Mouse (Mus musculus) embryonic fibroblast, embryonic 13.5 days (primary cell): ENCODE results near the gene Cryl1.
A peak's percentile ranks its signal among the peaks of the same experiment; 100 is the strongest.

Experiments used
- CTCF ChIP-seq: IDR thresholded peaks from 2 replicates; pipeline ENCODE4 v1.5.1; 2011; ENCODE audit warnings: mild to moderate bottlenecking, control low read depth, low read length, moderate library complexity, borderline replicate concordance; ENCODE audit not compliant: insufficient read depth
- POLR2A ChIP-seq: IDR thresholded peaks from 2 replicates; pipeline ENCODE4 v1.6.1; 2011; ENCODE audit warnings: low read depth, mild to moderate bottlenecking, control low read depth, low read length, moderate library complexity

DNA sequence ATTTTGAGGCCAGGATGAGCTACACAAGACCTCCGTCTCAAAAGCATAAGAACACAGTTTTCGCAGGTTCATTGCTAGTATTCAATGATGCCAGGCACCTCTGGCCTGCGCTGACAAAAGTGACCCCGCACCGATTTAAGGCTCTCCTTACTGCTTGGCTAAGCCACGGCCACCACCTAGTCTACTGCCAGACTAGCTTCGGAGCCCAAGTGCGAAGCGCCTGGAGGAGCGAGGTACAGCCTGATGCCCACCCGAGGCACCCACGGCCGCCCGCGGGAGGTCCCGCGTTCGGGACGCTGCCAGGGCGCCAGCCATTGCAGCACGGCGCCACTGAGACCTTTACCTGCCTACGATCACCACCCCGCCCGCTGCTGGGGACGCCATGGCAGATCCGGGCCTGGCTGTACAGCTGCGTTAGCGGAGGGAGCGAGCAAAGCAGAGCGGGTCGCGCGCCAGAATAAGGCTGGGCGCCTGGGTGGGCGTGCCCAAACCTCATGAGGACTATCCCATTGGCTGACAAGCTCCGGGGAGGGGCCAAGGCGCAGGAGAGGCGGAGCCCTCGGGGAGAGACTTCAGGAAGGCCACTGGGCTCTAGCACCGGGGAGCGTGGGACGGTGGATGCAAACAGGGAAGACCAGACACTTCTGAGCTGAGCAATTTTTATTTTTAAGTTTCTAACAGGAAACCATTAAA lies at the start of gene Cryl1:
- no peak for TF ChIP-seq CTCF
- TF ChIP-seq POLR2A: peak; percentile 87
